Mouse (Mus musculus) adrenal gland, adult 2 months (tissue): ENCODE measurements at regions not wholly inside any gene's neighbourhood (a gene's known extent, or its start where the extent isn't known, plus 50 kb on each side); places are given as distances from the start of the nearest gene placed in this dataset.
"Not testable (repeated sequence)": the region's sequence is repeated elsewhere in the genome, so short reads cannot be mapped to it uniquely, and the experiment has no call there.

Experiments used
- DNase-seq: peaks from one replicate; pipeline ENCODE4 v3.0.0; 2021

GRCm38 (mm10) chr8:126774816-126775215 lies 170.8 kb downstream of the Tomm20 start:
- peak; percentile 47 for DNase-seq

GRCm38 (mm10) chr8:126772748-126773147 lies 172.9 kb downstream of the Tomm20 start:
- no peak for DNase-seq

- peak; percentile 83 for DNase-seq
These were observed 173.4 kb downstream of the Tomm20 start for GRCm38 (mm10) chr8:126772194-126772593.

GRCm38 (mm10) chr8:126770374-126770773 lies 175.3 kb downstream of the Tomm20 start:
- not testable (repeated sequence) for DNase-seq

- DNase-seq = no peak
These were observed 174.4 kb upstream of the Irf2bp2 start for GRCm38 (mm10) chr8:126768142-126768541.

- DNase-seq = peak; percentile 92
These were observed 173.6 kb upstream of the Irf2bp2 start for GRCm38 (mm10) chr8:126767341-126767740.

GRCm38 (mm10) chr8:126765693-126766238 lies 172.0 kb upstream of the Irf2bp2 start:
- DNase-seq = no peak

- DNase-seq = no peak
These were observed 169.8 kb upstream of the Irf2bp2 start for GRCm38 (mm10) chr8:126763600-126763999.

GRCm38 (mm10) chr8:126759711-126760110 lies 165.9 kb upstream of the Irf2bp2 start:
- no peak for DNase-seq

- no peak for DNase-seq
These were observed 165.2 kb upstream of the Irf2bp2 start for GRCm38 (mm10) chr8:126758951-126759350.

- no peak for DNase-seq
These were observed 164.4 kb upstream of the Irf2bp2 start for GRCm38 (mm10) chr8:126757951-126758757.

GRCm38 (mm10) chr8:126756300-126757097 lies 162.7 kb upstream of the Irf2bp2 start:
- DNase-seq = no peak

GRCm38 (mm10) chr8:126755669-126756068 lies 161.9 kb upstream of the Irf2bp2 start:
- no peak for DNase-seq

- no peak for DNase-seq
These were observed 160.6 kb upstream of the Irf2bp2 start for GRCm38 (mm10) chr8:126754361-126754809.

GRCm38 (mm10) chr8:126753059-126753855 lies 159.5 kb upstream of the Irf2bp2 start:
- no peak for DNase-seq

- DNase-seq = no peak
These were observed 157.8 kb upstream of the Irf2bp2 start for GRCm38 (mm10) chr8:126751416-126752140.

GRCm38 (mm10) chr8:126745992-126746775 lies 152.4 kb upstream of the Irf2bp2 start:
- DNase-seq = no peak

- DNase-seq = no peak
These were observed 151.1 kb upstream of the Irf2bp2 start for GRCm38 (mm10) chr8:126744747-126745382.

GRCm38 (mm10) chr8:126743296-126743695 lies 149.5 kb upstream of the Irf2bp2 start:
- no peak for DNase-seq

- DNase-seq = no peak
These were observed 148.3 kb upstream of the Irf2bp2 start for GRCm38 (mm10) chr8:126742081-126742480.
